Mouse (Mus musculus) C2C12 (cell line): ENCODE measurements at regions not wholly inside any gene's neighbourhood (a gene's known extent, or its start where the extent isn't known, plus 50 kb on each side); places are given as distances from the start of the nearest gene placed in this dataset.

Source experiments
- CTCF ChIP-seq: IDR thresholded peaks from one replicate; pipeline ENCODE4 v1.5.1; 2011; ENCODE audit not compliant: control insufficient read depth, insufficient read depth, insufficient read length
- MAX ChIP-seq: IDR thresholded peaks from one replicate; pipeline ENCODE4 v1.6.1; 2011; ENCODE audit warnings: mild to moderate bottlenecking, control low read depth
- MYOD1 ChIP-seq: IDR thresholded peaks from one replicate; pipeline ENCODE4 v1.6.1; 2011; ENCODE audit warnings: low read depth; ENCODE audit not compliant: control insufficient read depth, insufficient read length

DNA sequence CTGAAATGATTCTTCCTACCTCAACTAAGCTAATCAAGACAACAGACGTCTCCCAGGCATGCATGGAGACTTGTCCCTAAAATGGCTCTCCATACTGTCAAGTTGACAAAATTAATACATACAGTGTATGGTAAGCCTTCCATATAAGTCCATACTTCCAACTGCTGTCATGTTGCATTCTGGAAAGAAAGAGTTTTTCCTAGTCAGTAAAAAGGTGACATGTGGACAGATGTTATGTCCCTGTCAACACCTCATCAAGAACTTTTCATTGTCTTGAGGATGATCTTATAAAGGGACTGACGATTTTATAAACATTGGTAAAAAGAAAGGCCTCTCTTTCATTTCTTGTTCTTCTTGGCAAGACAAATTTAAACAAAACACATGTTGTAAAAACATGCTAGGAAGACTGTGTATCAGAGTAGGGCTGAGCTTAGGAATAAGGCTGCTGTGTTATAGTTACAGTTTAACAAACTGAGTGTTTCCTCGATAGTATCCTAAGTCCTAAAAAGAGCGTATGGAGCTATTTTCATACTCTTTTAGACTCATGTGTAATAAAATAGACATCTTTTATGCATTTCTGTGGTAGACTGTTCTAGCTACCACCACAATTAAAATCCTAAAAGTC, 480.7 kb upstream of the 4930452B06Rik start:
- TF ChIP-seq CTCF = no peak
- TF ChIP-seq MAX = no peak
- TF ChIP-seq MYOD1 = no peak
